Mouse (Mus musculus) kidney, adult 10 weeks (tissue): Measurements from ENCODE around the gene Olfr715. TPM values are rescaled to one million over a fixed set of nuclear protein-coding genes. Genes with fewer than 3 reads are reported as not detected.

Experiments
- polyA plus RNA-seq: library from polyadenylated mRNA; stranded (reverse); fragments of 350-450 nt; fragmentation: Illumina TruSeq; extraction: RNeasy Lipid Tissue Mini Kit (QIAGEN cat#74804); gene quantifications from one replicate; pipeline ENCODE4 v1.2.3, GENCODE M21; 2014; ENCODE audit warnings: low read depth, low replicate concordance

The Olfr715 gene
- not detected for polyA plus RNA-seq

GRCm38 (mm10) chr7:107130983-107131382 is at the start of gene Olfr715:
Gene Olfr715 (minus strand): TSS chr7:107131083.

DNA sequence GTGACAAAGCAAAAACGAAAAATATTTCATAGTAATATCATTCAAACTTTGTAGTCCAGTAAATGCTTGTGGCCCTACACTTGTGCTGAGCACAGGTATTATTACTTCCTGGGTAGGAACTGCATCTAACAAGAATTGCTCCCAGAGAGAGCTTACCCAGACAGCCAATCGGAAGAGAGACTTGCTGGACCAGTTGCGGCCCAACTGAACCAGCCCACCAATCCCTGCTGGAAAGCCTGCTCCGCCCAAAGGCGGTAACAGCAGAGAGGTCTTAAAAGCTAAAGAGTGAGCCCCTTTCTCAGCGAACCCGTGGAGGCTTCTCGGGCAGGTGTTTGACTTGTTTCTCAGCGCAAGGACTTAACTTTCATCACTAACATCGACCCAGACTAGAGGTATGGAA is 35.8 kb upstream of the Olfr715 start, which contains the start of gene Nlrp14:
Nlrp14 (plus strand) TSS at position 301 of the 400 bp plus-strand sequence.

DNA sequence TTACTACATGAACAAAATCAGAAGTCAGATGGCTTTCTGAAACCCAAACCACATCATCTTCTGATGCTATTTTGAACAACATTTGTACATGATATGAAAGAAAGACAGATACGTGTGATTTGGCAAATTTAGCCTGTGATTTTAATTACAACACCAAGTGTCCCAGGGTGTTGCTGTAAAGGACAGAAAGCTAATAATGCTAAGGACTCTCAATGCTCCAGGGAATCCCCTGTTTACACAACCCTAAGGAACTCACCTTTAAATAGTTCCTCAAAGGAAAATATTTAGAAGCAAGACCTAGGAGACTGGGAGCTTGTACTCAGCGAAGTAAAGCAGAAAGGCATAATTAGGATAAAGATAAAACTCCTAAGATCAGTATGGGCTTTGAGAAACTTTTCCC is 7.1 kb upstream of the Olfr715 start, which contains the start of gene Olfr716:
Olfr716 (plus strand) TSS at position 301 of the 400 bp plus-strand sequence.

GRCm38 (mm10) chr7:107110269-107110668 is 20.6 kb downstream of the Olfr715 start, which contains the start of gene Olfr715b:
Gene Olfr715b (minus strand): TSS chr7:107110369.

DNA sequence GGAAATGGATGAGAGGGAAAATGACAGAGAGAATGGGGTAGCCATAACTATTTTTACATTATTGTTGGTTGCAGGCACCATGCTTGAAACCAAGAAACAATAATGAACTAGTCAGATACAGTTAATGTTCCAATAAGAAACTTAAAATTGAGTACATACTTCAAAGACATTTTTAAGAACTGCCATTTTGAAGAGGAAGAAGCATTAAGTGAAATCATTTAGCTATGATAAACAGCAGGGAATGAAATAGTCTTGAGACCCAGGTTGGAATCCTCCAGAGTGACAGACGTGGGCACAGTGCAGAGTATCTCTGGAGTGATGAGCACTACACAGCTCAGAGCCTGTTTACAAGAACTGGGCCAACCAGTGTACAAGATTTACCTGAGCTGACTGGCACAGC is 38.0 kb downstream of the Olfr715 start, which contains the start of gene Olfr17:
Olfr17 (plus strand) TSS at position 301 of the 400 bp plus-strand sequence.

Other genes starting within 250 kb of the Olfr715 start
- not detected for gene Olfr706, start 242.9 kb downstream of the Olfr715 start, polyA plus RNA-seq
- not detected for gene Olfr707, start 229.8 kb downstream of the Olfr715 start, polyA plus RNA-seq
- gene Olfr1532-ps1, start 223.1 kb downstream of the Olfr715 start, polyA plus RNA-seq = not detected
- not detected for gene Olfr709-ps1, start 198.9 kb downstream of the Olfr715 start, polyA plus RNA-seq
- gene Olfr710, start 182.8 kb downstream of the Olfr715 start, polyA plus RNA-seq = not detected
- gene Olfr6, start 167.1 kb downstream of the Olfr715 start, polyA plus RNA-seq = not detected
- not detected for gene Olfr711, start 155.6 kb downstream of the Olfr715 start, polyA plus RNA-seq
- gene Olfr2, start 125.0 kb downstream of the Olfr715 start, polyA plus RNA-seq = not detected
- not detected for gene Olfr713, start 99.9 kb downstream of the Olfr715 start, polyA plus RNA-seq
- not detected for gene Olfr714, start 60.1 kb downstream of the Olfr715 start, polyA plus RNA-seq
- gene Olfr17, start 37.9 kb downstream of the Olfr715 start, polyA plus RNA-seq = not detected
- not detected for gene Olfr715b, start 20.7 kb downstream of the Olfr715 start, polyA plus RNA-seq
- not detected for gene Olfr716, start 7.2 kb upstream of the Olfr715 start, polyA plus RNA-seq
- not detected for gene Nlrp14, start 35.9 kb upstream of the Olfr715 start, polyA plus RNA-seq
- gene Rbmxl2, start 78.4 kb upstream of the Olfr715 start, polyA plus RNA-seq = not detected
- 3.1 TPM for gene Syt9, start 239.6 kb upstream of the Olfr715 start, polyA plus RNA-seq